Mouse (Mus musculus) c-Kit-positive CD71-positive TER-119-positive erythroid progenitor cells, embryonic 14.5 days (primary cell): ENCODE results near the gene Dspp.

Source experiments
- DNase-seq: peaks from one replicate; pipeline ENCODE4 v3.0.0-alpha.2; 2013; ENCODE audit warnings: low spot score

Gene Dspp

GRCm38 (mm10) chr5:104170412-104170811, at the start of gene Dspp:
Gene Dspp (plus strand): TSS chr5:104170712.
- no peak for DNase-seq

- no peak for DNase-seq
These were observed 46.4 kb upstream of the Dspp start for GRCm38 (mm10) chr5:104124016-104124658.

- no peak for DNase-seq
These were observed 43.8 kb upstream of the Dspp start for GRCm38 (mm10) chr5:104126561-104127320.

- no peak for DNase-seq
These were observed 43.2 kb upstream of the Dspp start for GRCm38 (mm10) chr5:104127351-104127750.

GRCm38 (mm10) chr5:104128281-104129031, 42.1 kb upstream of the Dspp start:
- DNase-seq = no peak

- DNase-seq = no peak
These were observed 39.6 kb upstream of the Dspp start for GRCm38 (mm10) chr5:104130891-104131290.

GRCm38 (mm10) chr5:104131544-104131943, 39.0 kb upstream of the Dspp start:
- DNase-seq = no peak

- no peak for DNase-seq
These were observed 36.8 kb upstream of the Dspp start for GRCm38 (mm10) chr5:104133752-104134151.

GRCm38 (mm10) chr5:104137920-104138541, 32.5 kb upstream of the Dspp start:
- no peak for DNase-seq

- DNase-seq = no peak
These were observed 29.4 kb upstream of the Dspp start for GRCm38 (mm10) chr5:104141067-104141466.

GRCm38 (mm10) chr5:104144057-104144456, 26.5 kb upstream of the Dspp start:
- DNase-seq = no peak

GRCm38 (mm10) chr5:104149349-104149748, 21.2 kb upstream of the Dspp start:
- DNase-seq = no peak

- DNase-seq = no peak
These were observed 20.3 kb upstream of the Dspp start for GRCm38 (mm10) chr5:104150196-104150595.

GRCm38 (mm10) chr5:104157701-104158100, 12.8 kb upstream of the Dspp start:
- no peak for DNase-seq

- no peak for DNase-seq
These were observed 12.0 kb upstream of the Dspp start for GRCm38 (mm10) chr5:104158332-104159052.

GRCm38 (mm10) chr5:104160581-104160980, 9.9 kb upstream of the Dspp start:
- DNase-seq = no peak

- no peak for DNase-seq
These were observed 9.1 kb upstream of the Dspp start for GRCm38 (mm10) chr5:104161390-104161789.

GRCm38 (mm10) chr5:104163536-104163935, 7.0 kb upstream of the Dspp start:
- no peak for DNase-seq

GRCm38 (mm10) chr5:104173094-104173493, 2.6 kb downstream of the Dspp start:
- no peak for DNase-seq

- DNase-seq = no peak
These were observed 13.2 kb downstream of the Dspp start for GRCm38 (mm10) chr5:104183743-104184142.

GRCm38 (mm10) chr5:104187281-104187680, 16.8 kb downstream of the Dspp start:
- DNase-seq = no peak

- DNase-seq = no peak
These were observed 24.6 kb downstream of the Dspp start for GRCm38 (mm10) chr5:104195086-104195485.
